Mouse (Mus musculus): Measurements from ENCODE around the gene Gm10282. TPM values are rescaled to one million over a fixed set of nuclear protein-coding genes. Genes with fewer than 3 reads are reported as not detected.

Gm10282 gene
- polyA plus RNA-seq, 1 experiment from 2014 or later, result 10.9 TPM

DNA sequence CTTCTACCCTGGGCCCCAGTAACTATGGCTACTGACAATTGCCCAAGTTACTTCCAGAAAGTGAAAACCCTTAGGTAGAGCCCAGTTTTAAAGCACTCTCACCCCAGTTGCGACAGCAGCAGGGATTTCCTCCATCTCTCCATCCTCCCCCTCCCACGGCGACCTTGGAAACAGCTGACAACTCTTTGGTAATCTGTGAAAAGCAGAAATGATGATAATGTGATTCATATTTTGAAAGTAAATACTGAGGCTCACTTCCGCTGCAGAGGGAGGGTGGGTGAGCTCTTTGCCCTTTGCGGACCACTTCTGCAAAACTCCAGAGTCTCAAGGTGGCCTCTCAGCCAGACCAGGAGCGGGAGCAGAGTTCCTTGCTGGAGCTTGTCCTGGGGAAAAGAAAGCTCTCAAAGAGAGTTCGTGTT is 17.4 kb upstream of the Gm10282 start:
- WGBS, result 81% methylated on average over 7 of the region's 7 CpGs
- Histone ChIP-seq H3K4me2 (no peak overlapping the region; the same call in 1 of the 2 replicates), H3K9me3 (replicated peaks) (no peaks in the 10 kb centered on the region), H3K9ac (replicated peaks) (no peak overlapping the region), H3K27ac (replicated peaks) (no peak overlapping the region), H3K4me3 (replicated peaks) (no peak overlapping the region), H3K27me3 (replicated peaks) (peaks cover 44% of the 10 kb centered on the region), H3K36me3 (no peaks in the 10 kb centered on the region), H3K4me1 (peaks cover 19% of the 10 kb centered on the region)
- no peak for ATAC-seq (ENCODE audit: low FRiP score)

- Histone ChIP-seq H3K27ac (replicated peaks) (no peak overlapping the region), H3K4me3 (replicated peaks) (no peak overlapping the region; the same call in 1 of the 2 replicates), H3K9ac (replicated peaks) (no peak overlapping the region), H3K27me3 (replicated peaks) (peaks cover 44% of the 10 kb centered on the region), H3K4me2 (peak overlapping the region; percentile 13; the same call in 1 of the 2 replicates), H3K36me3 (no peaks in the 10 kb centered on the region), H3K4me1 (peaks cover 19% of the 10 kb centered on the region), H3K9me3 (replicated peaks) (no peaks in the 10 kb centered on the region)
- WGBS, result 94% methylated on average over 20 of the region's 20 CpGs
- ATAC-seq (ENCODE audit: low FRiP score), result no peak
These were observed 16.8 kb upstream of the Gm10282 start for GRCm38 (mm10) chr8:72321635-72322441.

DNA sequence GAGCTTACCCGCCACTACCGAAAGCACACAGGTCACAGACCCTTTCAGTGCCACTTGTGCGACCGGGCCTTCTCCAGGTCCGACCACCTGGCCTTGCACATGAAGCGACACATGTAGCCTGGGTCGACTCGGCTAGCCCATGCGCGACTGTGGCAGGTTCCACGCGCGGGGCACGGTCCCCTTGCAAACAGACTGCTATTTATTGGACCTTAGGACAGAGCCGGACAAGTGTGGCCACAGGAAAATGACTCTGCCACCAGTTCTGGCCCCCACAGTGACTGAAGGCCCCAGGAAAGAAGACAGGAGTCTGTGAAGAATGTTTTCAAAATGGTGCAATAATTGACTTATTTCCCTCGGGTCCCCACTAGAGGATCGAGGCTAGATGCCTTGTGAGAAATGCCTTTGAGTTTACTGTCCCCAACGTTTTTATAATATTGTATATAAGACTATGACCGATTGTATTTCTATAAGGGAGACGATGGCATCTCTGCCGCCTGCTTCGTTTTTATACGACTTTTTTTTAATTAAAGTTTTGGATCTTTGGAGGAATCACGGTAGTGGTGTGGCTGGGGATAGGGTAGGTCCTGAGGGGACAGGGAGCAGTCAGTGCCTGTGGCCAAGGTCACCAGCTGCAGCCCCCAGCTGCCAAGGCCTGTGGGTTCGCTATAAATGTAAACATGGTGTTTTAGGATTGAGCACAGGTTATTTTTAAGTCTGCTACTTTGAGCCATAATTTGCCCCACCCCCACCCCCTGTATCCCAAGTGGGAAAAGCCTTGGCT is 15.9 kb upstream of the Gm10282 start:
- Histone ChIP-seq H3K9ac (replicated peaks) (no peak overlapping the region), H3K4me3 (replicated peaks) (peak overlapping the region; percentile 57), H3K9me3 (replicated peaks) (no peaks in the 10 kb centered on the region), H3K36me3 (no peaks in the 10 kb centered on the region), H3K27ac (replicated peaks) (no peak overlapping the region), H3K4me1 (peaks cover 19% of the 10 kb centered on the region), H3K4me2 (peak overlapping the region; percentile 90), H3K27me3 (replicated peaks) (peaks cover 44% of the 10 kb centered on the region)
- no peak for ATAC-seq (ENCODE audit: low FRiP score)
- WGBS, result 63% methylated on average over 25 of the region's 25 CpGs

DNA sequence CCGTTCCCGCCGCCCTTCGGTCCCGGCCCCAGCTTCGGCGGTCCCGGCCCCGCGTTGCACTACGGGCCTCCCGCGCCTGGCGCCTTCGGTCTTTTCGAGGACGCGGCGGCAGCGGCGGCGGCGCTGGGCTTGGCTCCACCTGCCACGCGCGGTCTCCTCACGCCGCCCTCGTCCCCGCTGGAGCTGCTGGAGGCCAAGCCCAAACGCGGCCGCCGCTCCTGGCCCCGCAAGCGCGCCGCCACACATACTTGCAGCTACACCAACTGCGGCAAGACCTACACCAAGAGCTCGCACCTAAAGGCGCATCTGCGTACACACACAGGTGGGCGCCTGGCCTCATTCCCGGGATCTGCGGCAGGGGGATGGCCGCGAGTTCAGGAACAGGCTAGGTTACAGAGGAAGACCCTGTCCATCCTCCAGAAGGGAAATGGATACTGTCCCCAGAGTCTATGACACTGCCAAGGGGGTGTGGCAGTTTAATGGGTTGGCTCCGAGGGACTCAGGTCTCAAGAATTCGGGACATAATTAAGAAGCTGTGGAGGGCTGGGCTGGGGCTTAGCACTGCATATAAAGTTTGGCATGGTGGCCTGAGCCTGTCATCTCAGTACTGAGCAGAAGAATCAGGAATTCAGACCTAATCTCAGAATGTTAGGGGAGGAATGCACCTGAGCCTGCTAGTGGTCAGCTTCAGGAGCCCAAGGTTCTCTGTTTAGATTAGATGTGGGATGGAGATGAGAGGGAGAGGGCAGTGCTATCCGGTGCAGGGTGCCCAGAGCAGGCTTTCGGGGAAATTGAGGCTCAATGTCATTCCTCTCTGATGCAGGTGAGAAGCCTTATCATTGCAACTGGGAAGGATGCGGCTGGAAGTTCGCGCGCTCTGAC is 15.1 kb upstream of the Gm10282 start:
- Histone ChIP-seq H3K4me2 (peak overlapping the region; percentile 90), H3K9ac (replicated peaks) (peak overlapping the region; percentile 53; the same call in 1 of the 2 replicates), H3K4me3 (replicated peaks) (peak overlapping the region; percentile 57), H3K36me3 (no peaks in the 10 kb centered on the region), H3K27me3 (replicated peaks) (peaks cover 44% of the 10 kb centered on the region), H3K4me1 (peaks cover 19% of the 10 kb centered on the region), H3K27ac (replicated peaks) (no peak overlapping the region), H3K9me3 (replicated peaks) (no peaks in the 10 kb centered on the region)
- WGBS, result 7% methylated on average over 53 of the region's 55 CpGs
- ATAC-seq (ENCODE audit: low FRiP score), result peak; percentile 8; the same call in 1 of the 2 replicates

- Histone ChIP-seq H3K9ac (replicated peaks) (peak overlapping the region; percentile 53), H3K9me3 (replicated peaks) (no peaks in the 10 kb centered on the region), H3K27ac (replicated peaks) (no peak overlapping the region; the same call in 1 of the 2 replicates), H3K4me1 (peaks cover 19% of the 10 kb centered on the region), H3K36me3 (no peaks in the 10 kb centered on the region), H3K4me3 (replicated peaks) (peak overlapping the region; percentile 57), H3K4me2 (peak overlapping the region; percentile 90), H3K27me3 (replicated peaks) (peaks cover 44% of the 10 kb centered on the region)
- WGBS, result 1% methylated on average over 48 of the region's 48 CpGs
- ATAC-seq (ENCODE audit: low FRiP score), result peak; percentile 23
These were observed 14.3 kb upstream of the Gm10282 start for GRCm38 (mm10) chr8:72319397-72319796.

DNA sequence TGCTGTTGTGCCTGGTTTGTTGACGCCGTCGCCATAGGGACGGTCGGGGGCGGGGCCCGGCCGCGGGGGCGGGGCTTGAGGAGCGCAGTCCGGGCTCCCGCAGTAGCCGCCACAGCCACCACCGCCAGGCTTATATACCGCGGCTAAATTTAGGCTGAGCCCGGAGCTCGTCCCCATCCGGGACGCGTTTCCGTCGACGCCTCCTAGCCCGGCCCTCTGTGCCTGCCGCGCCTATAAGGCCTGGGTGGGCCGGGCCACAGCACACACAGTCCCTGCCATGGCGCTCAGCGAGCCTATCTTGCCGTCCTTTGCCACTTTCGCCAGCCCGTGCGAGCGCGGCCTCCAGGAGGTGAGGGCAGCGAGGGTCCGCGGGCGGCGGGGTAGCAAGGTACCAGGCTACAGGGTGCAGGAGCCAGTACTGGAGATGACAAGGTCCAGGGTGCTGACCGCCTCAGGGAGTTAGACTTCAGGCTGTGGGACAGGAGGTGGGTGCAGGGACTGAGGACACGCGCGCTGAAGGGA is 13.8 kb upstream of the Gm10282 start, which contains the start of gene Klf2:
Klf2 (plus strand) TSS at position 233 of the 522 bp plus-strand sequence.
- H3K9me3 ChIP-seq (replicated peaks), result no peaks in the 10 kb centered on the region
- H3K27me3 ChIP-seq (replicated peaks), result peaks cover 44% of the 10 kb centered on the region
- peak; percentile 93 for ATAC-seq (ENCODE audit: low FRiP score)
- no peaks in the 10 kb centered on the region for H3K36me3 ChIP-seq
- H3K4me1 ChIP-seq, result peaks cover 19% of the 10 kb centered on the region
- 2% methylated on average over 45 of the region's 46 CpGs for WGBS
- H3K4me2 ChIP-seq, result peak within 1 kb of the TSS; percentile 90
- no peak within 1 kb of the TSS; the same call in 1 of the 2 replicates for H3K27ac ChIP-seq (replicated peaks)
- peak within 1 kb of the TSS; percentile 57 for H3K4me3 ChIP-seq (replicated peaks)
- peak within 1 kb of the TSS; percentile 53 for H3K9ac ChIP-seq (replicated peaks)

DNA sequence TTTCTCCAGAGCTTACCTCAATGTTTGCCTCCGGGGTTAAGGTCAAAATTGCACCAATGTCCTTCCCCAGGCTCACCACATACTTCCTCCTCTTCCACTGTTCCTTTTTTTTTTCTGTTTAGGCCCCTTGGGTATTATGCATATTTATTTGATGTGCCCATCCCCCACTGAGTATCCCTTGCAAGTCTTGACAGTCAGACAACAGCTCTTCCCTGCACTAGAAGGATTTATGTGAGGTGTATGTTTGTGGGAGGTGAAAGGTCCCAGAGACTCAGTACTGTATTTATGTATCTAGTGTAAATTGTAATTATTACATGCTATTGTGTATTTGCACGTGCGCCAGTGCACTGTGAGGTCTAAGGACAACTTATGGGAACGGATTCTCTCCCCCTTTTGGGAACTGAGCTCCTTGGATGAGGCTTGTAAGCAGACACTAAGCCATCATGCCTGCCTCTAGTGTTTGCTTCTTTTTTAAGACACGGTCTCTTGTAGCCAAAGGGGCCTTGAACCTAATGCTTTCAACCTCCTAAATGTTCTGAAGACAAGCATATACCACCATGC is 12.8 kb upstream of the Gm10282 start:
- WGBS, result 51% methylated on average over 5 of the region's 5 CpGs
- Histone ChIP-seq H3K36me3 (no peaks in the 10 kb centered on the region), H3K27ac (replicated peaks) (no peak overlapping the region), H3K4me2 (no peak overlapping the region), H3K4me3 (replicated peaks) (no peak overlapping the region), H3K27me3 (replicated peaks) (peaks cover 39% of the 10 kb centered on the region), H3K9ac (replicated peaks) (no peak overlapping the region), H3K9me3 (replicated peaks) (no peaks in the 10 kb centered on the region), H3K4me1 (peaks cover 19% of the 10 kb centered on the region)
- ATAC-seq (ENCODE audit: low FRiP score), result no peak

GRCm38 (mm10) chr8:72316053-72316695 is 11.1 kb upstream of the Gm10282 start:
- Histone ChIP-seq H3K27ac (replicated peaks) (no peak overlapping the region), H3K9ac (replicated peaks) (no peak overlapping the region), H3K9me3 (replicated peaks) (no peaks in the 10 kb centered on the region), H3K4me1 (peaks cover 19% of the 10 kb centered on the region), H3K4me3 (replicated peaks) (no peak overlapping the region), H3K4me2 (no peak overlapping the region), H3K36me3 (no peaks in the 10 kb centered on the region), H3K27me3 (replicated peaks) (peaks cover 23% of the 10 kb centered on the region)
- 25% methylated on average over 10 of the region's 10 CpGs for WGBS
- ATAC-seq (ENCODE audit: low FRiP score), result no peak

DNA sequence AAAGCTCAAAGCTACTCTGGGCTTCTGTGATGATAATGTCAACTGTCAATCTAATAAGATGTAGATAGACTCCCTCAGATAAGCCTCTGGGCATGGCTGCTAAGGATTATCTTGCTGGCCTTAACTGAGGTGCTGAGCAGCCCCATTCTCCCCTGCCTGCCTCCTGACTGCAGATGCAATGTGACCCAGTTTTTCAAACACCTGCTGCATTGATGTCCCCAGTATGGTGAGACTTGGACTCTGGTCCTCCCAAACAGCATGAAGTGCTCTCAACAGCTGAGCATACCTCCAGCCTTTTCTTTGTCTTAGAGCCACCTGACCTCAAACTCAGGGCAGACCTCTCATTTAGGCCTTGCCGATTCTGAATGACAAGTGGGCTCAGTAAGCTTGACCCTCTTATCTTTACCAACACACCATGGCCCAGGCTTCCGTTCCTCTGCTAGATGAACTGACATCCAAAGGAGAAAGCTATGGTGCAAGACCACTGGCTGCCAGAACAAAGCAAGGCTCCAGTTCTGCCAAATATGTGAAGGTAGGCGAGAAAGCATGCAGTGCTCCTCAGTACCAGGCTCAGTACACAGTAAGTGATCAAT is 8.0 kb upstream of the Gm10282 start:
- H3K4me1 ChIP-seq, result no peaks in the 10 kb centered on the region
- H3K27me3 ChIP-seq (replicated peaks), result no peaks in the 10 kb centered on the region
- H3K27ac ChIP-seq (replicated peaks), result no peak overlapping the region
- ATAC-seq (ENCODE audit: low FRiP score), result no peak
- H3K9me3 ChIP-seq (replicated peaks), result no peaks in the 10 kb centered on the region
- WGBS, result 89% methylated on average over 3 of the region's 3 CpGs
- H3K36me3 ChIP-seq, result no peaks in the 10 kb centered on the region
- H3K9ac ChIP-seq (replicated peaks), result no peak overlapping the region
- no peak overlapping the region for H3K4me3 ChIP-seq (replicated peaks)
- no peak overlapping the region for H3K4me2 ChIP-seq

DNA sequence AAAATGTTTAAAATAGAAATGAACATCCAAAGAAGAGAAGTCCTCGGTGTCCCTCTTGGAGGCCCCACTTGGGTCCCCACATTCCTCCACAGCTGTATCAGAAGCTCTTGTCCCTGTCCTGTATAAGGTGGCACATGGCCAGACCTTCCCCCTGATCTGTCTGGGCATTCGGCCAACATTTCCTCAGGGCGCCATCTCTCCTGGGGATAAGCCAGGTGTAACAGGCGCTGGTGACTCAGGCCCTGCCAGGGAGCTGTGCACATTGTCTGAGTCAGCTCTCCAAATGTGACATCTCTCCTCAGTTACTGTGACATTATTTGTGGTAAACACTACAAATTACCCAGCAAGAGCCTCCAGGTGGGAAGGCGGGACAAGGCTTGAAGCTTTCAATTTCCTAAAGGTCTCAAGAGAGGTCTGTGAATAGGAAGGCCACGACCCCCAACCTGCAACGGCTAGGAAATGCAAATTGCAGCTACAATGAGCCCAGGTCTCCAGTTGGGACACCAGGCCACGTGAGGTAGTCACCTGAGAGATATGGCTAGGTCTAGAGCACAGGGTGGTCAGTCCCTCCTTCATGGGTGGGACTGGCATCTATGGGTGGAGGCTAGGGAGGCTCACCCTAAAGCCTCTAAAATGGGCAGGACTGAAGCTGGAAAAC is 5.9 kb upstream of the Gm10282 start:
- Histone ChIP-seq H3K4me1 (no peaks in the 10 kb centered on the region), H3K4me3 (replicated peaks) (no peak overlapping the region), H3K9me3 (replicated peaks) (no peaks in the 10 kb centered on the region), H3K36me3 (no peaks in the 10 kb centered on the region), H3K27ac (replicated peaks) (no peak overlapping the region), H3K9ac (replicated peaks) (no peak overlapping the region), H3K27me3 (replicated peaks) (no peaks in the 10 kb centered on the region), H3K4me2 (no peak overlapping the region)
- 46% methylated on average over 8 of the region's 8 CpGs for WGBS
- 0 out of 2 replicates have a peak, but pooled peaks have one; percentile 45 for ATAC-seq (ENCODE audit: low FRiP score)
